Mouse (Mus musculus) heart, postnatal 0 days (tissue): ENCODE results near the gene Zfp189. TPM values are rescaled to one million over a fixed set of nuclear protein-coding genes. Genes with fewer than 3 reads are reported as not detected.
A peak's percentile ranks its signal among the peaks of the same experiment; 100 is the strongest.

ENCODE experiments used
- ATAC-seq: fragments of 200-750 bp; cut with Nextera tagmentation; 2 replicates; pipeline ENCODE4 v1.8.0; 2017; ENCODE audit warnings: low read depth, moderate number of reproducible peaks, moderate library complexity; ENCODE audit not compliant: insufficient read depth
- DNase-seq: peaks from one replicate; pipeline ENCODE4 v3.0.0-alpha.2; 2016; ENCODE audit warnings: low spot score
- H3K27ac ChIP-seq: fragments of 300-500 bp; sonication (generic); 2 replicates; pipeline ENCODE4 v1.5.1; 2014; ENCODE audit warnings: low read depth, mild to moderate bottlenecking
- H3K27me3 ChIP-seq: fragments of 300-500 bp; sonication (generic); 2 replicates; pipeline ENCODE4 v1.6.1; 2014; ENCODE audit warnings: low read length, mixed read lengths; ENCODE audit not compliant: control insufficient read depth, insufficient read depth
- H3K36me3 ChIP-seq: fragments of 300-500 bp; sonication (generic); replicated peaks from 2 replicates; pipeline ENCODE4 v1.6.1; 2014; ENCODE audit warnings: low read length, mixed read lengths; ENCODE audit not compliant: control insufficient read depth, insufficient read depth
- H3K4me1 ChIP-seq: fragments of 300-500 bp; sonication (generic); 2 replicates; pipeline ENCODE4 v1.6.1; 2014; ENCODE audit warnings: antibody characterized with exemption; ENCODE audit not compliant: control insufficient read depth, insufficient read depth
- H3K4me2 ChIP-seq: fragments of 300-500 bp; sonication (generic); 2 replicates; pipeline ENCODE4 v1.6.1; 2014; ENCODE audit warnings: low read depth, mild to moderate bottlenecking, low read length, moderate library complexity
- H3K4me3 ChIP-seq: fragments of 300-500 bp; sonication (generic); 2 replicates; pipeline ENCODE4 v1.5.1; 2014; ENCODE audit warnings: low read depth, low read length
- H3K9ac ChIP-seq: fragments of 300-500 bp; sonication (generic); replicated peaks from 2 replicates; pipeline ENCODE4 v1.6.1; 2014; ENCODE audit warnings: low read depth, low read length, mixed read lengths
- H3K9me3 ChIP-seq: fragments of 300-500 bp; sonication (generic); replicated peaks from 2 replicates; pipeline ENCODE4 v1.6.1; 2016; ENCODE audit warnings: low read length; ENCODE audit not compliant: control insufficient read depth
- CTCF ChIP-seq: IDR thresholded peaks from 2 replicates; pipeline ENCODE4 v1.5.1; 2016; ENCODE audit warnings: antibody characterized with exemption, control low read depth, low read depth
- EP300 ChIP-seq: IDR thresholded peaks from 2 replicates; pipeline ENCODE4 v1.6.1; 2016; ENCODE audit warnings: antibody characterized with exemption, low read depth
- WGBS: fragments of 180-500 bp; shearing (Covaris S2); extraction: QIAGEN DNeasy Blood & Tissue Kit; methylation state at CpG from one replicate; pipeline ENCODE4 v1.1.7; 2014; 5-methylcytosine and 5-hydroxymethylcytosine counted together
- polyA plus RNA-seq: library from polyadenylated mRNA; unstranded; fragments of >200 nt; fragmentation: Nextera tagmentation; extraction: Ambion mirVana; gene quantifications from 2 replicates; pipeline ENCODE4 v1.2.1, GENCODE M21; 2015
- total RNA-seq: library from RNA; depleted of rRNA; stranded (reverse); fragments of >200 nt; gene quantifications from 2 replicates; pipeline ENCODE4 v1.2.3, GENCODE M21; 2014; ENCODE audit warnings: low replicate concordance

Zfp189 gene
- total and polyA plus RNA-seq, 2 experiments from 2014 or later: 3.3 to 4.8 TPM

DNA sequence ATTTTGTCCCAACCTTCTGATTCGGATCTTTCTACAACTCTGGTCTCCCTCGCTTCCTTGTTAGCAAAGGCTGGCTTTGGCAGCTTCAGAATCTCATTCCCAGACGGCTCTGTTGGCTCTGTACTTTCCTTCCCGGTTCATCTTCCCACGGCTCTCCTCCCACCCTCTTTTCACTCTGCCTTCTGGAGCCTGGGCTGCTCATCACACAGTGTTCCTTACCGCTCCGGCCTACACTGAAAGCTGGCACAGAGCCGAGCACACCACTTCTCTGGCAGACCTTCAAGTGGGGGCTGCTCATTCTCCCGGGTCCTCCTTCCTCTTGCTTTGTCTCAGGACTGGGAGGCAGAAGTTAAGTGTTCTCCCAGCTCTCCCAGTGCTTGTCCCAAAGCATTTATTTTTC is 1.6 kb downstream of the Zfp189 start:
- no peak overlapping the region for H3K9ac ChIP-seq
- DNase-seq (no peak), ATAC-seq (no peak)
- WGBS: 57% methylated on average over 9 of the region's 9 CpGs
- peaks cover 17% of the 10 kb centered on the region for H3K4me1 ChIP-seq
- H3K9me3 ChIP-seq: no peaks in the 10 kb centered on the region
- H3K27me3 ChIP-seq: no peaks in the 10 kb centered on the region
- H3K4me3 ChIP-seq: no peak overlapping the region
- peak overlapping the region; percentile 90; the same call in 1 of the 2 replicates for H3K4me2 ChIP-seq
- peaks cover 20% of the 10 kb centered on the region for H3K36me3 ChIP-seq
- TF ChIP-seq CTCF (no peak), EP300 (no peak)
- no peak overlapping the region for H3K27ac ChIP-seq

DNA sequence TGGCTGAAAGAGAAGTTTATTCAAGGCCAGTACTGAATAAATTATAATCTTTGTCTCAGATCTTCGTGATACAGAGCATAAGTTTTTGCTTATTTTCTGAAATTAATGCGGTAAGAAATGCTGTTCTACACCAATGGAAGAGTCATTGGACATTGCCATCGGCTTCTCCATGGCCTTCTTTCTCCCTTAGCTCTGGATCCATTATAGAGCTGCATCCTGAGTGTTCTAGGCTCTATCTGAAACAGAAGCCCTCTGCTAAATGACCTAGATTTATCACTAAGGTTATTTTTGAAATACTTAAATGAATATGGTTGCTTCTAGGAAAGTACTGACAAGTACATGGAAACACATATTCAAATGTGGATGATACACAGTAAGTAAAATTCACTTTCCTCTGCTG is 14.1 kb downstream of the Zfp189 start:
- Histone ChIP-seq H3K9me3 (peaks cover 13% of the 10 kb centered on the region; the same call in 1 of the 2 replicates), H3K27ac (no peak overlapping the region), H3K9ac (no peak overlapping the region), H3K36me3 (peaks cover 10% of the 10 kb centered on the region), H3K4me1 (peaks cover 5% of the 10 kb centered on the region; the same call in 1 of the 2 replicates), H3K4me2 (no peak overlapping the region), H3K27me3 (no peaks in the 10 kb centered on the region), H3K4me3 (no peak overlapping the region)
- DNase-seq: no peak
- TF ChIP-seq EP300 (no peak), CTCF (no peak)
- WGBS: 82% methylated on average over 3 of the region's 3 CpGs
- no peak for ATAC-seq

- TF ChIP-seq CTCF (no peak), EP300 (no peak)
- H3K27ac ChIP-seq: no peak overlapping the region
- peaks cover 9% of the 10 kb centered on the region; the same call in 1 of the 2 replicates for H3K9me3 ChIP-seq
- no peaks in the 10 kb centered on the region for H3K27me3 ChIP-seq
- no peak for DNase-seq
- H3K4me2 ChIP-seq: no peak overlapping the region
- peaks cover 2% of the 10 kb centered on the region for H3K36me3 ChIP-seq
- 87% methylated on average over 4 of the region's 4 CpGs for WGBS
- H3K4me1 ChIP-seq: peaks cover 11% of the 10 kb centered on the region; the same call in 1 of the 2 replicates
- H3K9ac ChIP-seq: no peak overlapping the region
- ATAC-seq: no peak
- H3K4me3 ChIP-seq: no peak overlapping the region
Measured at GRCm38 (mm10) chr4:49535675-49536294, 14.8 kb downstream of the Zfp189 start.

GRCm38 (mm10) chr4:49536671-49537070 is 15.7 kb downstream of the Zfp189 start:
- H3K36me3 ChIP-seq: no peaks in the 10 kb centered on the region
- no peak overlapping the region for H3K27ac ChIP-seq
- H3K4me2 ChIP-seq: no peak overlapping the region
- no peak overlapping the region for H3K4me3 ChIP-seq
- DNase-seq (no peak), ATAC-seq (no peak)
- peaks cover 17% of the 10 kb centered on the region; the same call in 1 of the 2 replicates for H3K4me1 ChIP-seq
- H3K9me3 ChIP-seq: 0 out of 2 replicates have a peak, but pooled peaks cover 4% of the 10 kb centered on the region
- WGBS: 61% methylated on average over 4 of the region's 4 CpGs
- TF ChIP-seq EP300 (no peak), CTCF (no peak)
- no peak overlapping the region for H3K9ac ChIP-seq
- H3K27me3 ChIP-seq: no peaks in the 10 kb centered on the region

DNA sequence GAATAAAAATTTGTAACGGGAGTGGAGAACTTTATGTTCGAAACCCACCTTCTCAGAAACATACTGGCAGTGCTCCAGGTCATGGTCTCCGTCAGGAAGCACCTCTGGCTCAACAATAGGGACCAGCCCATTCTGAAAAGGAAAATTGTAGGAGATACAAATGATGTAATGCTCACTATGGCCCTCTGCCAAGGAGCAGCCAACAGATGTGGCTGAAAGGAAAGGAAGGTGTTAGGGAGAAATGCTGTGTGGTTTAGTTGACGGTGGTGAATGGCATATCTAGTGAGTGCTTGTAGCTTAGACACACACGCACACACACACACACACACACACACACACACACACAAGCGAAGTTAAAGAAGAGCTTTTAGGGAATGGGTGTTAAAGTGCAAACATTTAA is 18.7 kb downstream of the Zfp189 start:
- TF ChIP-seq CTCF (no peak), EP300 (no peak)
- Histone ChIP-seq H3K27ac (no peak overlapping the region), H3K27me3 (no peaks in the 10 kb centered on the region), H3K4me3 (no peak overlapping the region), H3K9ac (no peak overlapping the region), H3K4me2 (no peak overlapping the region), H3K9me3 (no peaks in the 10 kb centered on the region), H3K36me3 (no peaks in the 10 kb centered on the region), H3K4me1 (peaks cover 17% of the 10 kb centered on the region; the same call in 1 of the 2 replicates)
- WGBS: 12% methylated on average over 6 of the region's 6 CpGs
- ATAC-seq (peak; percentile 51), DNase-seq (peak; percentile 34)

GRCm38 (mm10) chr4:49540966-49541365 is 20.0 kb downstream of the Zfp189 start:
- Histone ChIP-seq H3K27me3 (no peaks in the 10 kb centered on the region), H3K4me1 (peaks cover 17% of the 10 kb centered on the region; the same call in 1 of the 2 replicates), H3K4me3 (no peak overlapping the region), H3K9ac (no peak overlapping the region), H3K27ac (no peak overlapping the region), H3K4me2 (no peak overlapping the region), H3K9me3 (no peaks in the 10 kb centered on the region), H3K36me3 (no peaks in the 10 kb centered on the region)
- ATAC-seq (peak; percentile 39; the same call in 1 of the 2 replicates), DNase-seq (peak; percentile 15)
- 35% methylated on average over 3 of the region's 3 CpGs for WGBS
- TF ChIP-seq CTCF (no peak), EP300 (no peak)
